Mouse (Mus musculus) embryonic facial prominence, embryonic 14.5 days (tissue): ENCODE data around the gene Nploc4. TPM values are rescaled to one million over a fixed set of nuclear protein-coding genes. Genes with fewer than 3 reads are reported as not detected.
A peak's percentile ranks its signal among the peaks of the same experiment; 100 is the strongest.

ENCODE experiments used
- ATAC-seq: fragments of 200-750 bp; cut with Nextera tagmentation; 2 replicates; pipeline ENCODE4 v1.8.0; 2017; ENCODE audit warnings: low read depth, moderate number of reproducible peaks, moderate TSS enrichment
- DNase-seq: peaks from one replicate; pipeline ENCODE4 v3.0.0-alpha.2; 2015; ENCODE audit warnings: low spot score
- H3K27ac ChIP-seq: fragments of 300-500 bp; sonication (generic); replicated peaks from 2 replicates; pipeline ENCODE4 v1.5.1; 2014; ENCODE audit warnings: low read depth, mild to moderate bottlenecking, low read length, moderate library complexity
- H3K27me3 ChIP-seq: fragments of 300-500 bp; sonication (generic); replicated peaks from 2 replicates; pipeline ENCODE4 v1.6.1; 2014; ENCODE audit warnings: low read length; ENCODE audit not compliant: control insufficient read depth, insufficient read depth
- H3K36me3 ChIP-seq: fragments of 300-500 bp; sonication (generic); 2 replicates; pipeline ENCODE4 v1.6.1; 2014; ENCODE audit warnings: low read length, mixed read lengths; ENCODE audit not compliant: control insufficient read depth, insufficient read depth
- H3K4me1 ChIP-seq: fragments of 300-500 bp; sonication (generic); 2 replicates; pipeline ENCODE4 v1.6.1; 2014; ENCODE audit warnings: antibody characterized with exemption, low read length; ENCODE audit not compliant: control insufficient read depth, insufficient read depth
- H3K4me2 ChIP-seq: fragments of 300-500 bp; sonication (generic); 2 replicates; pipeline ENCODE4 v1.6.1; 2014; ENCODE audit warnings: low read depth, mild to moderate bottlenecking, low read length, moderate library complexity, mixed read lengths
- H3K4me3 ChIP-seq: fragments of 300-500 bp; sonication (generic); 2 replicates; pipeline ENCODE4 v1.5.1; 2014; ENCODE audit warnings: low read depth, mild to moderate bottlenecking, low read length
- H3K9ac ChIP-seq: fragments of 300-500 bp; sonication (generic); 2 replicates; pipeline ENCODE4 v1.6.1; 2014; ENCODE audit warnings: low read depth, mild to moderate bottlenecking, low read length, moderate library complexity, mixed read lengths
- H3K9me3 ChIP-seq: fragments of 300-500 bp; sonication (generic); 2 replicates; pipeline ENCODE4 v1.6.1; 2016; ENCODE audit warnings: low read length; ENCODE audit not compliant: control insufficient read depth
- WGBS: fragments of 180-500 bp; shearing (Covaris S2); extraction: QIAGEN DNeasy Blood & Tissue Kit; methylation state at CpG from one replicate; pipeline ENCODE4 v1.1.7; 2014; 5-methylcytosine and 5-hydroxymethylcytosine counted together
- polyA plus RNA-seq: library from polyadenylated mRNA; unstranded; fragments of >200 nt; fragmentation: Nextera tagmentation; extraction: Ambion mirVana; gene quantifications from 2 replicates; pipeline ENCODE4 v1.2.1, GENCODE M21; 2014

Nploc4 gene
- polyA plus RNA-seq, 1 experiment from 2014 or later = 38.1 TPM

- WGBS = 75% methylated on average over 6 of the region's 6 CpGs
- no peak for ATAC-seq
Measured at GRCm38 (mm10) chr11:120362891-120363290, 74.6 kb downstream of the Nploc4 start.

GRCm38 (mm10) chr11:120361295-120361694, 76.2 kb downstream of the Nploc4 start, which contains the start of gene Fscn2:
TSS of gene Fscn2 (plus strand) at chr11:120361534.
- no peaks in the 10 kb centered on the region for H3K27me3 ChIP-seq
- ATAC-seq (no peak), DNase-seq (no peak)
- H3K4me1 ChIP-seq = peaks cover 14% of the 10 kb centered on the region
- no peak within 1 kb of the TSS for H3K4me2 ChIP-seq
- 68% methylated on average over 9 of the region's 10 CpGs for WGBS
- no peak within 1 kb of the TSS for H3K27ac ChIP-seq
- H3K4me3 ChIP-seq = no peak within 1 kb of the TSS
- no peaks in the 10 kb centered on the region for H3K9me3 ChIP-seq
- no peaks in the 10 kb centered on the region for H3K36me3 ChIP-seq
- no peak within 1 kb of the TSS; the same call in 1 of the 2 replicates for H3K9ac ChIP-seq

More at GRCm38 (mm10) chr11:120362891-120363290, 74.6 kb downstream of the Nploc4 start:
- Histone ChIP-seq H3K27me3 (no peaks in the 10 kb centered on the region), H3K9me3 (no peaks in the 10 kb centered on the region), H3K4me2 (no peak overlapping the region), H3K27ac (no peak overlapping the region), H3K9ac (no peak overlapping the region), H3K4me3 (no peak overlapping the region), H3K4me1 (peaks cover 8% of the 10 kb centered on the region), H3K36me3 (no peaks in the 10 kb centered on the region)
- DNase-seq = no peak

- H3K27ac ChIP-seq = no peak overlapping the region
- no peaks in the 10 kb centered on the region for H3K9me3 ChIP-seq
- H3K9ac ChIP-seq = no peak overlapping the region
- DNase-seq (no peak), ATAC-seq (no peak)
- H3K4me1 ChIP-seq = peaks cover 14% of the 10 kb centered on the region
- WGBS = 50% methylated on average over 5 of the region's 5 CpGs
- H3K4me3 ChIP-seq = no peak overlapping the region
- H3K27me3 ChIP-seq = no peaks in the 10 kb centered on the region
- H3K36me3 ChIP-seq = no peaks in the 10 kb centered on the region
- no peak overlapping the region for H3K4me2 ChIP-seq
Measured at GRCm38 (mm10) chr11:120360755-120361154, 76.8 kb downstream of the Nploc4 start.

- peak; percentile 64 for DNase-seq
- 41% methylated on average over 8 of the region's 8 CpGs for WGBS
- Histone ChIP-seq H3K4me3 (no peak overlapping the region), H3K9me3 (no peaks in the 10 kb centered on the region), H3K27ac (no peak overlapping the region), H3K4me1 (peaks cover 14% of the 10 kb centered on the region), H3K9ac (no peak overlapping the region), H3K4me2 (no peak overlapping the region), H3K36me3 (no peaks in the 10 kb centered on the region), H3K27me3 (no peaks in the 10 kb centered on the region)
- no peak for ATAC-seq
Measured at GRCm38 (mm10) chr11:120360062-120360461, 77.4 kb downstream of the Nploc4 start.

GRCm38 (mm10) chr11:120359391-120359790, 78.1 kb downstream of the Nploc4 start:
- DNase-seq (no peak), ATAC-seq (no peak)
- Histone ChIP-seq H3K4me3 (no peak overlapping the region), H3K4me2 (no peak overlapping the region), H3K27me3 (no peaks in the 10 kb centered on the region), H3K4me1 (peaks cover 14% of the 10 kb centered on the region), H3K36me3 (no peaks in the 10 kb centered on the region), H3K9me3 (no peaks in the 10 kb centered on the region), H3K27ac (no peak overlapping the region; the same call in 1 of the 2 replicates), H3K9ac (no peak overlapping the region)
- 78% methylated on average over 6 of the region's 6 CpGs for WGBS

- 6% methylated on average over 10 of the region's 10 CpGs for whole genome bisulfite sequencing
- Histone ChIP-seq H3K9ac (peak overlapping the region; percentile 0; the same call in 1 of the 2 replicates), H3K4me2 (0 out of 2 replicates have a peak overlapping the region, but pooled peaks have one; percentile 15), H3K4me1 (peaks cover 20% of the 10 kb centered on the region), H3K9me3 (no peaks in the 10 kb centered on the region), H3K27me3 (no peaks in the 10 kb centered on the region), H3K4me3 (no peak overlapping the region), H3K27ac (peak overlapping the region; percentile 84), H3K36me3 (no peaks in the 10 kb centered on the region)
- DNase-seq (peak; percentile 93), ATAC-seq (peak; percentile 83)
Measured at GRCm38 (mm10) chr11:120357791-120358401, 79.6 kb downstream of the Nploc4 start.

GRCm38 (mm10) chr11:120356900-120357299, 80.6 kb downstream of the Nploc4 start:
- Histone ChIP-seq H3K4me3 (no peak overlapping the region), H3K27ac (peak overlapping the region; percentile 84; the same call in 1 of the 2 replicates), H3K4me2 (no peak overlapping the region), H3K36me3 (no peaks in the 10 kb centered on the region), H3K9me3 (no peaks in the 10 kb centered on the region), H3K9ac (no peak overlapping the region), H3K4me1 (peaks cover 24% of the 10 kb centered on the region), H3K27me3 (no peaks in the 10 kb centered on the region)
- ATAC-seq = no peak
- 88% methylated on average over 4 of the region's 4 CpGs for WGBS
- DNase-seq = no peak

GRCm38 (mm10) chr11:120356319-120356840, 81.1 kb downstream of the Nploc4 start:
- Histone ChIP-seq H3K4me2 (no peak overlapping the region), H3K4me3 (no peak overlapping the region), H3K36me3 (no peaks in the 10 kb centered on the region), H3K27ac (no peak overlapping the region), H3K27me3 (no peaks in the 10 kb centered on the region), H3K9me3 (no peaks in the 10 kb centered on the region), H3K4me1 (peaks cover 24% of the 10 kb centered on the region), H3K9ac (no peak overlapping the region)
- 86% methylated on average over 15 of the region's 15 CpGs for WGBS
- DNase-seq (no peak), ATAC-seq (no peak)
